Mouse (Mus musculus) hindbrain, embryonic 10.5 days (tissue): ENCODE data around the gene Net1. TPM values are rescaled to one million over a fixed set of nuclear protein-coding genes. Genes with fewer than 3 reads are reported as not detected.
A peak's percentile ranks its signal among the peaks of the same experiment; 100 is the strongest.

Experiments used
- DNase-seq: peaks from one replicate; pipeline ENCODE4 v3.0.0-alpha.2; 2017; ENCODE audit warnings: low spot score
- H3K27ac ChIP-seq: fragments of 300-500 bp; sonication (generic); 2 replicates; pipeline ENCODE4 v1.5.1; 2016; ENCODE audit warnings: mild to moderate bottlenecking, moderate library complexity
- H3K27me3 ChIP-seq: fragments of 300-500 bp; sonication (generic); 2 replicates; pipeline ENCODE4 v1.6.1; 2016; ENCODE audit warnings: mild to moderate bottlenecking; ENCODE audit not compliant: poor library complexity, insufficient read depth, severe bottlenecking
- H3K36me3 ChIP-seq: fragments of 300-500 bp; sonication (generic); 2 replicates; pipeline ENCODE4 v1.6.1; 2016; ENCODE audit warnings: mild to moderate bottlenecking, moderate library complexity
- H3K4me1 ChIP-seq: fragments of 300-500 bp; sonication (generic); replicated peaks from 2 replicates; pipeline ENCODE4 v1.6.1; 2016; ENCODE audit warnings: mild to moderate bottlenecking
- H3K4me3 ChIP-seq: fragments of 300-500 bp; sonication (generic); 2 replicates; pipeline ENCODE4 v1.5.1; 2016; ENCODE audit warnings: mild to moderate bottlenecking, moderate library complexity
- H3K9me3 ChIP-seq: fragments of 300-500 bp; sonication (generic); 2 replicates; pipeline ENCODE4 v1.6.1; 2016; ENCODE audit warnings: mild to moderate bottlenecking, moderate library complexity
- WGBS: fragments of 180-500 bp; shearing (Covaris S2); methylation state at CpG from one replicate; pipeline ENCODE4 v1.1.7; 2016; 5-methylcytosine and 5-hydroxymethylcytosine counted together
- polyA plus RNA-seq: library from polyadenylated mRNA; unstranded; fragments of >200 nt; fragmentation: Nextera tagmentation; extraction: Ambion mirVana; gene quantifications from 2 replicates; pipeline ENCODE4 v1.2.1, GENCODE M21; 2016

The Net1 gene
- 40.3 and 49.5 TPM in 2 replicates for polyA plus RNA-seq

DNA sequence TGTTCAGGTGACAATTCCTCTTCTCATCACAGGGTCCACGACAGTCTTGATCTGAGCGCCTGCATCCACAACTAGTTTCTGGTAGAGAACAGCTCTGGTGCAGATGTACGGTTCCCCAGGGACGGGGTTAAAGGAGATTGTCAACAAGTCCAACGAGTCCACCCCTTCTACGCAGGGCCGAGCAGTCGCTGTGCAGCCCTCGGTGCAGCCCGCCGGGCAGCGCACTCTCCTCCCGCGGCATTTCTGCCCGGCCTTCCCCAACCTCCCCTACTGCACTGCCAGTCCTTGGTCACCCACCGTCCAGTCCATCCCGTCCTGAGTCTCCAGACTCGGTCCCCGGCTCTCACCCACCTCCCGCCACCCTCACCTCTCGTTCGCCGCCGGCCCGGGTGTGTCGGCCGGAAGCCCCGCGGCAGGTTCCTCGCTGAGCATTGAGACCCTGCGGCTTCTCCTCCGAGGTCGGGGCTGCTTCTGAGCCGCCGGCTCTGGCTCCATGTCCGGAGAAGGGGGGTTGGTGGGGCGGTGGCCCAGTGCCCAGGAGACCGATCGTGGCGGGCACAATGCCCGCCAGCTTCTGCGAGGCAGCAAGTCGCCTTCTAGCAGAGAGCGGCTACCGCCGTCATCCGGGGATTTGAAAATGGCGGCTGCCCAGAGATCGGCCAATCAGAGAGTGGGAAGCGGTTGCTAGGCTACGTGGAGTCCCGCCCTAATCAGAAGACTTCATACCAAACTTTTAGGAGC is at the start of gene Net1, which contains the start of gene Tubal3:
TSS of gene Net1 (minus strand) at position 650 of the 741 bp plus-strand sequence.
TSS of gene Tubal3 (plus strand) at position 704 of the 741 bp plus-strand sequence.
- Histone ChIP-seq H3K4me1 (peaks cover 10% of the 10 kb centered on the region), H3K9me3 (peaks cover 12% of the 10 kb centered on the region), H3K4me3 (peak within 1 kb of the TSS; percentile 82), H3K27ac (peak within 1 kb of the TSS; percentile 95), H3K36me3 (peaks cover 28% of the 10 kb centered on the region), H3K27me3 (no peaks in the 10 kb centered on the region)
- under 1% methylated on average over 52 of the region's 52 CpGs for WGBS
- peak; percentile 93 for DNase-seq

DNA sequence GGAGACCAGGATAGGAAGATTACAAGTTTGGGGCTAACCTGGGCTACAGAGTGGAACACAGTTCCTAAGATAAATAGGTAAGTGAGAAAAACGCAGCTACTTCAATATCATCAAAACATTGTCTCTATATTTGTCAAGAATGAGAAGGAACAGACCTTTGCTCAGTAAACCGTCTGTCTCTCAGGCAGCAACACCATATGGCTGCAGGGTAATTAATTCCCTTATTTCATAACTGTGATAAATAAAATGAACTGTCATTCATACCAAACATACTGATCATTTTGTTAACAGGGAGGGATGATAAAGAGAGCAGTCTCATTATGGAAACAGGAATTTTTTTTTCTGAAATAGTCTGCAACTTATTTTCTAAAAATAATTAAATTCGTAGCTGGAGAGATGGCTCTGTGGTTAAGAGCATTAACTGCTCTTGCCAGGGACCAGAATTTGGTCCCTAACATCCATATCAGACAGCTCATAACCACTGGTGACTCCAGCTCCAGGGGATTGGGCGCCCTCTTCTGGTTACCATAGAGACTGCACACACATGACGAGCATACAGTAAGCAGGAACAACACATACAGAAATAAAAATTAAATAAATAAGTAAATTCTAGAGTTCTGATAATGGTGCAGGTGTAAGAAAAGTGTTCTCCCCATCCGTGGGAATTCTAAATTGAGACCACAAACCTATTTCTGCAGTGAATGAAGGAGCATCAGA is 33.3 kb upstream of the Net1 start:
- no peaks in the 10 kb centered on the region for H3K9me3 ChIP-seq
- 78% methylated on average over 6 of the region's 6 CpGs for WGBS
- no peak for DNase-seq
- H3K27ac ChIP-seq, result no peak overlapping the region
- no peaks in the 10 kb centered on the region for H3K27me3 ChIP-seq
- no peaks in the 10 kb centered on the region for H3K36me3 ChIP-seq
- no peak overlapping the region for H3K4me3 ChIP-seq
- H3K4me1 ChIP-seq, result no peaks in the 10 kb centered on the region

GRCm38 (mm10) chr13:3949477-3949876 is 31.5 kb upstream of the Net1 start:
- Histone ChIP-seq H3K36me3 (no peaks in the 10 kb centered on the region), H3K9me3 (no peaks in the 10 kb centered on the region)
- WGBS, result 92% methylated on average over 4 of the region's 4 CpGs

GRCm38 (mm10) chr13:3947267-3947666 is 29.2 kb upstream of the Net1 start:
- Histone ChIP-seq H3K36me3 (no peaks in the 10 kb centered on the region), H3K27me3 (no peaks in the 10 kb centered on the region), H3K4me3 (no peak overlapping the region), H3K27ac (no peak overlapping the region), H3K9me3 (no peaks in the 10 kb centered on the region), H3K4me1 (no peaks in the 10 kb centered on the region)
- WGBS, result 88% methylated on average over 4 of the region's 4 CpGs
- DNase-seq, result no peak

More at GRCm38 (mm10) chr13:3949477-3949876, 31.5 kb upstream of the Net1 start:
- DNase-seq, result no peak
- H3K27ac ChIP-seq, result no peak overlapping the region
- no peaks in the 10 kb centered on the region for H3K4me1 ChIP-seq
- H3K4me3 ChIP-seq, result no peak overlapping the region
- H3K27me3 ChIP-seq, result no peaks in the 10 kb centered on the region

- no peaks in the 10 kb centered on the region for H3K36me3 ChIP-seq
- DNase-seq, result no peak
Observed at GRCm38 (mm10) chr13:3945249-3945648, 27.2 kb upstream of the Net1 start, which contains the start of gene Ucn3. Ucn3 (minus strand) TSS chr13:3945349.

GRCm38 (mm10) chr13:3944699-3945098 is 26.7 kb upstream of the Net1 start:
- no peak for DNase-seq
- no peaks in the 10 kb centered on the region for H3K4me1 ChIP-seq
- no peaks in the 10 kb centered on the region for H3K27me3 ChIP-seq
- no peak overlapping the region for H3K4me3 ChIP-seq
- H3K36me3 ChIP-seq, result no peaks in the 10 kb centered on the region
- H3K27ac ChIP-seq, result no peak overlapping the region
- H3K9me3 ChIP-seq, result no peaks in the 10 kb centered on the region
- 85% methylated on average over 7 of the region's 7 CpGs for WGBS

More at GRCm38 (mm10) chr13:3945249-3945648, 27.2 kb upstream of the Net1 start, which contains the start of gene Ucn3:
- Histone ChIP-seq H3K9me3 (no peaks in the 10 kb centered on the region), H3K4me3 (no peak within 1 kb of the TSS), H3K27ac (no peak within 1 kb of the TSS), H3K27me3 (no peaks in the 10 kb centered on the region), H3K4me1 (no peaks in the 10 kb centered on the region)
- 69% methylated on average over 2 of the region's 2 CpGs for WGBS

- no peak for DNase-seq
- H3K4me3 ChIP-seq, result no peak overlapping the region
- H3K27me3 ChIP-seq, result no peaks in the 10 kb centered on the region
- 91% methylated on average over 6 of the region's 6 CpGs for WGBS
- no peaks in the 10 kb centered on the region for H3K9me3 ChIP-seq
- no peak overlapping the region for H3K27ac ChIP-seq
- no peaks in the 10 kb centered on the region for H3K36me3 ChIP-seq
- H3K4me1 ChIP-seq, result no peaks in the 10 kb centered on the region
Observed at GRCm38 (mm10) chr13:3926046-3926445, 8.0 kb upstream of the Net1 start.

DNA sequence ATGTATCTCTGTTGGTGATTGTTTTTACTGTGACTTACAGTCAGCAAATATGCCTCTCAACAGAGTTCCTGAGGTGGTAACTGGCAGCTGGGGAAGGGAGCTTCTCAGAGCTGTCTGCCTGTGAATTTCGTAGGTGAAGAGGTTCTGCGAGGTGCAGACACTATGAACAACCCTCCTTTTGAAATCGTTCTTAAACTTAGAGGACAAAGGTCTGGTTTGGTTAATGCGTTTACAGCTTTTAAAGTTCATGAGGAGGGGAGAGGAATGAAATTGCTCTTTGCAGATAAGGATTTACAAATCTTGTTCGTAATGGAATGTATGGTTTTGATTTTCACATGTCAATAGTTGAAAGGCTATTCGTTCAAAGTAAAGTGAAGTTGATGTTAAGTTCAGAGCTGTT is 7.6 kb upstream of the Net1 start:
- H3K36me3 ChIP-seq, result no peaks in the 10 kb centered on the region
- no peak for DNase-seq
- H3K9me3 ChIP-seq, result no peaks in the 10 kb centered on the region
- H3K4me1 ChIP-seq, result no peaks in the 10 kb centered on the region
- no peaks in the 10 kb centered on the region for H3K27me3 ChIP-seq
- 90% methylated on average over 6 of the region's 6 CpGs for WGBS
- no peak overlapping the region for H3K4me3 ChIP-seq
- H3K27ac ChIP-seq, result no peak overlapping the region

GRCm38 (mm10) chr13:3924483-3924882 is 6.5 kb upstream of the Net1 start:
- no peaks in the 10 kb centered on the region for H3K27me3 ChIP-seq
- H3K9me3 ChIP-seq, result no peaks in the 10 kb centered on the region
- WGBS, result 85% methylated on average over 5 of the region's 5 CpGs
- no peaks in the 10 kb centered on the region for H3K36me3 ChIP-seq
- no peak overlapping the region for H3K27ac ChIP-seq
- H3K4me3 ChIP-seq, result no peak overlapping the region
- no peaks in the 10 kb centered on the region for H3K4me1 ChIP-seq
- no peak for DNase-seq

DNA sequence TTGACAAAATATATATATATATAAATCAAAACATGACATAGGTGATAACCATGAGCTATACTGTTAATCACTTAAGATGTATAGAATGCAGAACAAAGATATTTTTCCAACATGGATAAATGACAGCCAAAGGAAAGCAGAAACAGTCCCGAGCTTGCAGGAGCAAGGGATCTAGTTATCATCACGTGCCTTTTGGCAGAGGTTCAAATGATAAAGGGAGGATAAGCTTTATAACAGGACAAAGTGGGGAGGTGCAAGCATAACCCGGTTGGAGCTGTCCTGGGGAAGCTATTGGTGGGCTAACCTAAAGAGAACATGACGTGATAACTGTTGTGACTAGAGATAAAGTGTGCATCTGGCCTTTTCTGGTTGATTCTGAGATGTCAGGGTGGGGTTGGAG is 4.5 kb downstream of the Net1 start:
- peaks cover 17% of the 10 kb centered on the region for H3K9me3 ChIP-seq
- 90% methylated on average over 4 of the region's 4 CpGs for WGBS

DNA sequence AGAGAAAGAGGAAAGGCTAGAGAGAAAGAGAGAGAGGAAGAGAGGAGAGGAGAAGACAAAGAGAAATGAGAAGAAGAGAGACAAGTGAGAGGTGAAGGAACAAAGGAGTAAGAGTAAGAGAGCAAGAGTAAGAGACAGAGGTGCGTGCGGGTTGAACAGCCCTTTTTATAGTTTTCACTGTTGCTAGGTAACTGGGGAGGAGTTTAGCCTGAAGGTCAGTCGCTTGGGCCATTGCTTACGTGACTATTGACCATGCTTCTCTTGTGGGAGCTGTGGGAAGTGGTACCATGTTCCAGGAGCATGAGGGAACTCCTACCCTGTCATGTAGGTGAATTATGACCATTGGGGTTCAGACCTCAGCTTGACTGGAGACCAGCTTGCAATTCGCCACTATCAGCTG is 7.7 kb downstream of the Net1 start:
- Histone ChIP-seq H3K4me3 (no peak overlapping the region), H3K27ac (no peak overlapping the region), H3K9me3 (peaks cover 11% of the 10 kb centered on the region), H3K27me3 (no peaks in the 10 kb centered on the region), H3K36me3 (peaks cover 79% of the 10 kb centered on the region), H3K4me1 (no peaks in the 10 kb centered on the region)
- no peak for DNase-seq
- WGBS, result 80% methylated on average over 5 of the region's 5 CpGs

More for the DNA sequence above, 4.5 kb downstream of the Net1 start:
- no peak for DNase-seq
- H3K4me1 ChIP-seq, result peaks cover 10% of the 10 kb centered on the region
- H3K27ac ChIP-seq, result no peak overlapping the region
- H3K36me3 ChIP-seq, result peaks cover 62% of the 10 kb centered on the region
- no peak overlapping the region for H3K4me3 ChIP-seq
- H3K27me3 ChIP-seq, result no peaks in the 10 kb centered on the region

- H3K36me3 ChIP-seq, result peaks cover 69% of the 10 kb centered on the region
- no peak overlapping the region for H3K4me3 ChIP-seq
- H3K27ac ChIP-seq, result no peak overlapping the region
- 91% methylated on average over 4 of the region's 4 CpGs for WGBS
- H3K4me1 ChIP-seq, result no peaks in the 10 kb centered on the region
- H3K9me3 ChIP-seq, result 0 out of 2 replicates have a peak, but pooled peaks cover 5% of the 10 kb centered on the region
- DNase-seq, result no peak
- H3K27me3 ChIP-seq, result no peaks in the 10 kb centered on the region
Observed at GRCm38 (mm10) chr13:3908262-3908661, 9.8 kb downstream of the Net1 start.

- Histone ChIP-seq H3K27me3 (no peaks in the 10 kb centered on the region), H3K36me3 (peaks cover 66% of the 10 kb centered on the region), H3K4me1 (no peaks in the 10 kb centered on the region), H3K9me3 (0 out of 2 replicates have a peak, but pooled peaks cover 5% of the 10 kb centered on the region), H3K27ac (no peak overlapping the region), H3K4me3 (no peak overlapping the region)
- WGBS, result 87% methylated on average over 6 of the region's 6 CpGs
- DNase-seq, result no peak
Observed at GRCm38 (mm10) chr13:3907151-3907696, 10.8 kb downstream of the Net1 start.
